Mouse (Mus musculus) neural tube, embryonic 15.5 days (tissue): ENCODE results near the gene Unk. TPM values are rescaled to one million over a fixed set of nuclear protein-coding genes. Genes with fewer than 3 reads are reported as not detected.
A peak's percentile ranks its signal among the peaks of the same experiment; 100 is the strongest.

Source experiments
- ATAC-seq: fragments of 200-750 bp; cut with Nextera tagmentation; 2 replicates; pipeline ENCODE4 v1.8.0; 2017; ENCODE audit warnings: mild to moderate bottlenecking, moderate TSS enrichment, moderate library complexity; ENCODE audit not compliant: low FRiP score
- H3K27ac ChIP-seq: fragments of 300-500 bp; sonication (generic); replicated peaks from 2 replicates; pipeline ENCODE4 v1.5.1; 2015; ENCODE audit warnings: mild to moderate bottlenecking, inconsistent platforms
- H3K27me3 ChIP-seq: fragments of 300-500 bp; sonication (generic); replicated peaks from 2 replicates; pipeline ENCODE4 v1.6.1; 2015; ENCODE audit warnings: inconsistent platforms
- H3K36me3 ChIP-seq: fragments of 300-500 bp; sonication (generic); 2 replicates; pipeline ENCODE4 v1.6.1; 2015; ENCODE audit warnings: inconsistent platforms
- H3K4me1 ChIP-seq: fragments of 300-500 bp; sonication (generic); 2 replicates; pipeline ENCODE4 v1.6.1; 2015; ENCODE audit warnings: inconsistent platforms
- H3K4me2 ChIP-seq: fragments of 300-500 bp; sonication (generic); 2 replicates; pipeline ENCODE4 v1.6.1; 2015; ENCODE audit warnings: inconsistent platforms, mild to moderate bottlenecking, moderate library complexity
- H3K4me3 ChIP-seq: fragments of 300-500 bp; sonication (generic); replicated peaks from 2 replicates; pipeline ENCODE4 v1.5.1; 2015; ENCODE audit warnings: mild to moderate bottlenecking, inconsistent platforms
- H3K9ac ChIP-seq: fragments of 300-500 bp; sonication (generic); replicated peaks from 2 replicates; pipeline ENCODE4 v1.6.1; 2015; ENCODE audit warnings: mild to moderate bottlenecking, inconsistent platforms
- H3K9me3 ChIP-seq: fragments of 300-500 bp; sonication (generic); replicated peaks from 2 replicates; pipeline ENCODE4 v1.6.1; 2016; ENCODE audit warnings: inconsistent platforms
- WGBS: fragments of 180-500 bp; shearing (Covaris S2); methylation state at CpG from one replicate; pipeline ENCODE4 v1.1.7; 2015; ENCODE audit warnings: mixed read lengths; 5-methylcytosine and 5-hydroxymethylcytosine counted together
- polyA plus RNA-seq: library from polyadenylated mRNA; unstranded; fragments of >200 nt; fragmentation: Nextera tagmentation; extraction: Ambion mirVana; gene quantifications from 2 replicates; pipeline ENCODE4 v1.2.1, GENCODE M21; 2015

The Unk gene
- 31.6 and 33.5 TPM in 2 replicates for polyA plus RNA-seq

GRCm38 (mm10) chr11:116030088-116030897, at the start of gene Unk:
Gene Unk, plus strand, starts transcription at chr11:116030322.
- H3K4me1 ChIP-seq = peaks cover 35% of the 10 kb centered on the region
- peak within 1 kb of the TSS; percentile 76 for H3K4me2 ChIP-seq
- no peaks in the 10 kb centered on the region for H3K36me3 ChIP-seq
- no peaks in the 10 kb centered on the region for H3K27me3 ChIP-seq
- WGBS = under 1% methylated on average over 64 of the region's 67 CpGs
- no peaks in the 10 kb centered on the region for H3K9me3 ChIP-seq
- peak within 1 kb of the TSS; percentile 89 for H3K9ac ChIP-seq
- peak within 1 kb of the TSS; percentile 100 for H3K27ac ChIP-seq
- H3K4me3 ChIP-seq = peak within 1 kb of the TSS; percentile 75
- ATAC-seq = peak; percentile 93

- WGBS = 88% methylated on average over 15 of the region's 15 CpGs
- Histone ChIP-seq H3K27ac (no peak overlapping the region), H3K36me3 (no peaks in the 10 kb centered on the region), H3K9ac (no peak overlapping the region), H3K27me3 (0 out of 2 replicates have a peak, but pooled peaks cover 3% of the 10 kb centered on the region), H3K4me2 (no peak overlapping the region), H3K4me1 (no peaks in the 10 kb centered on the region), H3K9me3 (no peaks in the 10 kb centered on the region), H3K4me3 (no peak overlapping the region)
- ATAC-seq = no peak
Measured at GRCm38 (mm10) chr11:115982472-115982871, 47.6 kb upstream of the Unk start.

GRCm38 (mm10) chr11:115983291-115983690, 46.8 kb upstream of the Unk start:
- H3K27me3 ChIP-seq = 0 out of 2 replicates have a peak, but pooled peaks cover 2% of the 10 kb centered on the region
- H3K4me1 ChIP-seq = no peaks in the 10 kb centered on the region
- H3K36me3 ChIP-seq = no peaks in the 10 kb centered on the region
- H3K9me3 ChIP-seq = no peaks in the 10 kb centered on the region
- H3K27ac ChIP-seq = no peak overlapping the region
- H3K9ac ChIP-seq = no peak overlapping the region
- no peak for ATAC-seq
- no peak overlapping the region for H3K4me2 ChIP-seq
- no peak overlapping the region for H3K4me3 ChIP-seq
- WGBS = 81% methylated on average over 8 of the region's 8 CpGs

- WGBS = 41% methylated on average over 15 of the region's 15 CpGs
- no peak overlapping the region for H3K4me3 ChIP-seq
- no peaks in the 10 kb centered on the region for H3K27me3 ChIP-seq
- H3K27ac ChIP-seq = no peak overlapping the region
- ATAC-seq = no peak
- no peaks in the 10 kb centered on the region for H3K36me3 ChIP-seq
- no peak overlapping the region for H3K9ac ChIP-seq
- H3K4me1 ChIP-seq = no peaks in the 10 kb centered on the region
- H3K4me2 ChIP-seq = no peak overlapping the region; the same call in 1 of the 2 replicates
- no peaks in the 10 kb centered on the region for H3K9me3 ChIP-seq
Measured at GRCm38 (mm10) chr11:115989686-115990085, 40.4 kb upstream of the Unk start.

- H3K4me2 ChIP-seq = no peak overlapping the region
- no peaks in the 10 kb centered on the region for H3K9me3 ChIP-seq
- no peak overlapping the region for H3K9ac ChIP-seq
- no peaks in the 10 kb centered on the region for H3K27me3 ChIP-seq
- H3K36me3 ChIP-seq = no peaks in the 10 kb centered on the region
- no peaks in the 10 kb centered on the region for H3K4me1 ChIP-seq
- WGBS = 63% methylated on average over 4 of the region's 4 CpGs
- H3K4me3 ChIP-seq = no peak overlapping the region
- ATAC-seq = no peak
- H3K27ac ChIP-seq = no peak overlapping the region
Measured at GRCm38 (mm10) chr11:115992098-115992497, 38.0 kb upstream of the Unk start.

- no peak for ATAC-seq
Measured at GRCm38 (mm10) chr11:115995256-115995655, 34.9 kb upstream of the Unk start.

GRCm38 (mm10) chr11:115997047-115997446, 33.1 kb upstream of the Unk start:
- no peak for ATAC-seq
- 77% methylated on average over 4 of the region's 4 CpGs for WGBS

More at GRCm38 (mm10) chr11:115995256-115995655, 34.9 kb upstream of the Unk start:
- 95% methylated on average over 3 of the region's 3 CpGs for WGBS
- H3K9me3 ChIP-seq = no peaks in the 10 kb centered on the region
- H3K27me3 ChIP-seq = no peaks in the 10 kb centered on the region
- no peaks in the 10 kb centered on the region for H3K36me3 ChIP-seq
- H3K4me1 ChIP-seq = peaks cover 3% of the 10 kb centered on the region; the same call in 1 of the 2 replicates
- no peak overlapping the region for H3K4me3 ChIP-seq
- no peak overlapping the region for H3K4me2 ChIP-seq
- H3K27ac ChIP-seq = no peak overlapping the region
- no peak overlapping the region for H3K9ac ChIP-seq

GRCm38 (mm10) chr11:115997662-115998061, 32.5 kb upstream of the Unk start:
- no peak overlapping the region for H3K4me2 ChIP-seq

More at GRCm38 (mm10) chr11:115997047-115997446, 33.1 kb upstream of the Unk start:
- Histone ChIP-seq H3K9me3 (no peaks in the 10 kb centered on the region), H3K36me3 (no peaks in the 10 kb centered on the region), H3K27ac (no peak overlapping the region), H3K4me3 (no peak overlapping the region), H3K9ac (no peak overlapping the region), H3K4me2 (no peak overlapping the region), H3K4me1 (peaks cover 3% of the 10 kb centered on the region; the same call in 1 of the 2 replicates), H3K27me3 (no peaks in the 10 kb centered on the region)

GRCm38 (mm10) chr11:115999027-115999426, 31.1 kb upstream of the Unk start:
- Histone ChIP-seq H3K27ac (no peak overlapping the region), H3K4me2 (no peak overlapping the region), H3K4me1 (peaks cover 3% of the 10 kb centered on the region; the same call in 1 of the 2 replicates), H3K36me3 (no peaks in the 10 kb centered on the region), H3K9me3 (no peaks in the 10 kb centered on the region), H3K4me3 (no peak overlapping the region), H3K27me3 (no peaks in the 10 kb centered on the region), H3K9ac (no peak overlapping the region)
- WGBS = 83% methylated on average over 7 of the region's 7 CpGs
- no peak for ATAC-seq

More at GRCm38 (mm10) chr11:115997662-115998061, 32.5 kb upstream of the Unk start:
- Histone ChIP-seq H3K27me3 (no peaks in the 10 kb centered on the region), H3K4me3 (no peak overlapping the region), H3K36me3 (no peaks in the 10 kb centered on the region), H3K27ac (no peak overlapping the region), H3K4me1 (peaks cover 3% of the 10 kb centered on the region; the same call in 1 of the 2 replicates), H3K9ac (no peak overlapping the region), H3K9me3 (no peaks in the 10 kb centered on the region)
- no peak for ATAC-seq
- 67% methylated on average over 5 of the region's 5 CpGs for WGBS

- Histone ChIP-seq H3K4me3 (no peak overlapping the region), H3K4me1 (peaks cover 5% of the 10 kb centered on the region), H3K9ac (no peak overlapping the region), H3K9me3 (no peaks in the 10 kb centered on the region), H3K27me3 (no peaks in the 10 kb centered on the region), H3K36me3 (no peaks in the 10 kb centered on the region), H3K4me2 (peak overlapping the region; percentile 33), H3K27ac (no peak overlapping the region)
- no peak for ATAC-seq
- WGBS = 17% methylated on average over 14 of the region's 14 CpGs
Measured at GRCm38 (mm10) chr11:115999538-116000143, 30.5 kb upstream of the Unk start.

GRCm38 (mm10) chr11:116000607-116001006, 29.5 kb upstream of the Unk start:
- Histone ChIP-seq H3K9me3 (no peaks in the 10 kb centered on the region), H3K27ac (no peak overlapping the region), H3K4me2 (no peak overlapping the region), H3K4me1 (peaks cover 14% of the 10 kb centered on the region), H3K27me3 (no peaks in the 10 kb centered on the region), H3K36me3 (no peaks in the 10 kb centered on the region), H3K9ac (no peak overlapping the region), H3K4me3 (no peak overlapping the region)
- WGBS = 48% methylated on average over 10 of the region's 10 CpGs
- ATAC-seq = no peak

- no peak for ATAC-seq
- H3K9ac ChIP-seq = no peak overlapping the region
- WGBS = 78% methylated on average over 6 of the region's 6 CpGs
- H3K36me3 ChIP-seq = no peaks in the 10 kb centered on the region
- H3K4me1 ChIP-seq = peaks cover 14% of the 10 kb centered on the region
- no peak overlapping the region for H3K27ac ChIP-seq
- H3K4me3 ChIP-seq = no peak overlapping the region
- no peak overlapping the region for H3K4me2 ChIP-seq
- H3K27me3 ChIP-seq = no peaks in the 10 kb centered on the region
- no peaks in the 10 kb centered on the region for H3K9me3 ChIP-seq
Measured at GRCm38 (mm10) chr11:116001725-116002124, 28.4 kb upstream of the Unk start.
